Mouse (Mus musculus): ENCODE results near the gene Pfdn4. TPM values are rescaled to one million over a fixed set of nuclear protein-coding genes. Genes with fewer than 3 reads are reported as not detected.

Gene Pfdn4
- polyA plus RNA-seq, 1 experiment from 2014 or later: 18.1 TPM

- Histone ChIP-seq H3K27ac (ENCODE audit: low read length) (no peak overlapping the region), H3K27me3 (ENCODE audit: control insufficient read depth, insufficient read depth, low read depth, low read length) (no peaks in the 10 kb centered on the region), H3K36me3 (ENCODE audit: control insufficient read depth, insufficient read depth) (no peaks in the 10 kb centered on the region), H3K4me2 (ENCODE audit: low read depth, low read length) (no peak overlapping the region), H3K9ac (ENCODE audit: low read depth, low read length) (no peak overlapping the region), H3K4me3 (ENCODE audit: low read depth, low read length) (no peak overlapping the region), H3K4me1 (ENCODE audit: control insufficient read depth, low read depth, low read length) (no peaks in the 10 kb centered on the region), H3K9me3 (replicated peaks; ENCODE audit: control insufficient read depth, low read length) (no peaks in the 10 kb centered on the region)
- ATAC-seq (ENCODE audit: low read depth): no peak
These were observed 28.2 kb upstream of the Pfdn4 start for GRCm38 (mm10) chr2:170468009-170468408.

- no peak overlapping the region for H3K27ac ChIP-seq (ENCODE audit: low read length)
- no peaks in the 10 kb centered on the region for H3K36me3 ChIP-seq (ENCODE audit: control insufficient read depth, insufficient read depth)
- H3K9me3 ChIP-seq (replicated peaks; ENCODE audit: control insufficient read depth, low read length): no peaks in the 10 kb centered on the region
- no peak overlapping the region for H3K9ac ChIP-seq (ENCODE audit: low read depth, low read length)
- WGBS (ENCODE audit: insufficient replicate concordance): 6% methylated on average over 10 of the region's 10 CpGs
- H3K4me3 ChIP-seq (ENCODE audit: low read depth, low read length): no peak overlapping the region
- no peaks in the 10 kb centered on the region for H3K4me1 ChIP-seq (ENCODE audit: control insufficient read depth, low read depth, low read length)
- H3K27me3 ChIP-seq (ENCODE audit: control insufficient read depth, insufficient read depth, low read depth, low read length): no peaks in the 10 kb centered on the region
- H3K4me2 ChIP-seq (ENCODE audit: low read depth, low read length): no peak overlapping the region
- no peak for ATAC-seq (ENCODE audit: low read depth)
These were observed 26.5 kb upstream of the Pfdn4 start for GRCm38 (mm10) chr2:170469616-170470308.

DNA sequence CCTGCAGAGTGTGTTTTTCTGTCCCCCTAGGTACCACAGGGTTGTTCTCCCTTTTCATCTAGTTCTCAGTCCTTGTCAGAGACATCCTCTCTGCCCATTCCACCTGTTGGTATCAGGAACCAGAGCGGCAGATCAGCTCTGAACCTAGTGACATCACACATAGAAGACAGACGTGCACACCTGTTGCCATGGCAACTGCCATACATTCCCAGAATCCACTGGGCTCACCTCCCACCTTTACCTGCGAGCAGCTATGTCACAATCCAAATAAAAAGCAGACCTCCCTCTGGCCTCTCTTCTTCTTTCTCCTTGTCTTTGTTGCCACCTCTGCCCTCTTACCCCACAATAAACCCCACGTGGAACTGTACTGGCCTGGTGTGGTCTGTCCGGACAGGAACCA is 25.6 kb upstream of the Pfdn4 start:
- Histone ChIP-seq H3K4me3 (ENCODE audit: low read depth, low read length) (no peak overlapping the region), H3K36me3 (ENCODE audit: control insufficient read depth, insufficient read depth) (no peaks in the 10 kb centered on the region), H3K9ac (ENCODE audit: low read depth, low read length) (no peak overlapping the region), H3K4me2 (ENCODE audit: low read depth, low read length) (no peak overlapping the region), H3K9me3 (replicated peaks; ENCODE audit: control insufficient read depth, low read length) (no peaks in the 10 kb centered on the region), H3K27ac (ENCODE audit: low read length) (no peak overlapping the region), H3K4me1 (ENCODE audit: control insufficient read depth, low read depth, low read length) (no peaks in the 10 kb centered on the region), H3K27me3 (ENCODE audit: control insufficient read depth, insufficient read depth, low read depth, low read length) (no peaks in the 10 kb centered on the region)
- ATAC-seq (ENCODE audit: low read depth): no peak
- 41% methylated on average over 5 of the region's 5 CpGs for WGBS (ENCODE audit: insufficient replicate concordance)

- no peak overlapping the region for H3K9ac ChIP-seq (ENCODE audit: low read depth, low read length)
- no peaks in the 10 kb centered on the region for H3K36me3 ChIP-seq (ENCODE audit: control insufficient read depth, insufficient read depth)
- H3K27ac ChIP-seq (ENCODE audit: low read length): no peak overlapping the region
- WGBS (ENCODE audit: insufficient replicate concordance): 75% methylated on average over 5 of the region's 5 CpGs
- no peaks in the 10 kb centered on the region for H3K9me3 ChIP-seq (replicated peaks; ENCODE audit: control insufficient read depth, low read length)
- H3K27me3 ChIP-seq (ENCODE audit: control insufficient read depth, insufficient read depth, low read depth, low read length): no peaks in the 10 kb centered on the region
- H3K4me1 ChIP-seq (ENCODE audit: control insufficient read depth, low read depth, low read length): no peaks in the 10 kb centered on the region
- no peak for ATAC-seq (ENCODE audit: low read depth)
- no peak overlapping the region for H3K4me2 ChIP-seq (ENCODE audit: low read depth, low read length)
- no peak overlapping the region for H3K4me3 ChIP-seq (ENCODE audit: low read depth, low read length)
These were observed 22.1 kb upstream of the Pfdn4 start for GRCm38 (mm10) chr2:170474125-170474524.

DNA sequence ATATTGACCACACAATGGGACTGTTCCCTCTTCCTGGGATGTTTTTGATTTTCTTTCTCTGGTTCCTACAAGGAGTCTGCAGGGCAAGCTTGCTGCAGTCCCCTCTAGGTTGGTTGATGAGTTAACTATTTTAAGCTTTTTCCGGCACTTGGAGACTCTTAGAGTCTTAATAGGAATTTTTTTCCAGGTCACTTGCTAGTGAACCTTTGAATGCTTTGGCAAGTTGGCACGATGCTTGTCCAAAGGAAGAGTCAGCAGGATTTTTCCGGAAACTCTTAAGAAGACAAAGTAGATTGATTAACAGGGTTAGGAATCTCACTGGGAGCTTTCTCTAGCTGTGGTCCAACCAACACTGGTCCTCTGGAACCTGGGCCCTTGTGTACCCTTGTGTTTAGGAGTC is 21.1 kb upstream of the Pfdn4 start:
- no peaks in the 10 kb centered on the region for H3K36me3 ChIP-seq (ENCODE audit: control insufficient read depth, insufficient read depth)
- no peak overlapping the region for H3K4me2 ChIP-seq (ENCODE audit: low read depth, low read length)
- H3K9me3 ChIP-seq (replicated peaks; ENCODE audit: control insufficient read depth, low read length): no peaks in the 10 kb centered on the region
- no peak overlapping the region for H3K27ac ChIP-seq (ENCODE audit: low read length)
- no peaks in the 10 kb centered on the region for H3K4me1 ChIP-seq (ENCODE audit: control insufficient read depth, low read depth, low read length)
- no peak overlapping the region for H3K9ac ChIP-seq (ENCODE audit: low read depth, low read length)
- H3K27me3 ChIP-seq (ENCODE audit: control insufficient read depth, insufficient read depth, low read depth, low read length): no peaks in the 10 kb centered on the region
- H3K4me3 ChIP-seq (ENCODE audit: low read depth, low read length): no peak overlapping the region
- 65% methylated on average over 3 of the region's 3 CpGs for WGBS (ENCODE audit: insufficient replicate concordance)
- no peak for ATAC-seq (ENCODE audit: low read depth)

- no peak overlapping the region for H3K27ac ChIP-seq (ENCODE audit: low read length)
- H3K4me2 ChIP-seq (ENCODE audit: low read depth, low read length): no peak overlapping the region
- 58% methylated on average over 11 of the region's 11 CpGs for WGBS (ENCODE audit: insufficient replicate concordance)
- no peak overlapping the region for H3K4me3 ChIP-seq (ENCODE audit: low read depth, low read length)
- H3K9me3 ChIP-seq (replicated peaks; ENCODE audit: control insufficient read depth, low read length): no peaks in the 10 kb centered on the region
- no peaks in the 10 kb centered on the region for H3K36me3 ChIP-seq (ENCODE audit: control insufficient read depth, insufficient read depth)
- ATAC-seq (ENCODE audit: low read depth): no peak
- H3K9ac ChIP-seq (ENCODE audit: low read depth, low read length): no peak overlapping the region
- H3K27me3 ChIP-seq (ENCODE audit: control insufficient read depth, insufficient read depth, low read depth, low read length): no peaks in the 10 kb centered on the region
- no peaks in the 10 kb centered on the region for H3K4me1 ChIP-seq (ENCODE audit: control insufficient read depth, low read depth, low read length)
These were observed 20.0 kb upstream of the Pfdn4 start for GRCm38 (mm10) chr2:170476215-170476614.

DNA sequence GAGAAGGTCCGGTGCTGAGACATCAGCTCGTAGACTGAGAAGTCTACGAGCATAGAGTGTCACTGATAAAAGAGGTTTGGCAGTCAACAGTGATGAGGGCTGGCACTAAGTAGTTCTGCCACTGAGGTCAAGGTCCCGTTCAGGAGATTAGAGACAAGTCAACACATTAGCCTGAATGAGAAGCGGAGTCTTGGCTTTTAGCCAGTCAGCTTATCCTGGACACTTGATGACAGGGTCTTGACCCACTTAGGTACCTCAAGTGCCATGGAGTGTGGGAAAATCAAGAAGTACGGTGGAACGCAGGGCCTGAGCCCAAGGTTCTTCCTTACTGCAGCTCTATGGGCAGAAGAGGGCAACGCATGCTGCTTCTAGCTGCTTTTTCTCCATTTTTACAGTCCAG is 19.6 kb upstream of the Pfdn4 start:
- Histone ChIP-seq H3K4me3 (ENCODE audit: low read depth, low read length) (no peak overlapping the region), H3K27ac (ENCODE audit: low read length) (no peak overlapping the region), H3K4me2 (ENCODE audit: low read depth, low read length) (no peak overlapping the region), H3K9me3 (replicated peaks; ENCODE audit: control insufficient read depth, low read length) (no peaks in the 10 kb centered on the region), H3K27me3 (ENCODE audit: control insufficient read depth, insufficient read depth, low read depth, low read length) (no peaks in the 10 kb centered on the region), H3K9ac (ENCODE audit: low read depth, low read length) (no peak overlapping the region), H3K4me1 (ENCODE audit: control insufficient read depth, low read depth, low read length) (no peaks in the 10 kb centered on the region), H3K36me3 (ENCODE audit: control insufficient read depth, insufficient read depth) (no peaks in the 10 kb centered on the region)
- WGBS (ENCODE audit: insufficient replicate concordance): 74% methylated on average over 8 of the region's 8 CpGs
- ATAC-seq (ENCODE audit: low read depth): no peak

DNA sequence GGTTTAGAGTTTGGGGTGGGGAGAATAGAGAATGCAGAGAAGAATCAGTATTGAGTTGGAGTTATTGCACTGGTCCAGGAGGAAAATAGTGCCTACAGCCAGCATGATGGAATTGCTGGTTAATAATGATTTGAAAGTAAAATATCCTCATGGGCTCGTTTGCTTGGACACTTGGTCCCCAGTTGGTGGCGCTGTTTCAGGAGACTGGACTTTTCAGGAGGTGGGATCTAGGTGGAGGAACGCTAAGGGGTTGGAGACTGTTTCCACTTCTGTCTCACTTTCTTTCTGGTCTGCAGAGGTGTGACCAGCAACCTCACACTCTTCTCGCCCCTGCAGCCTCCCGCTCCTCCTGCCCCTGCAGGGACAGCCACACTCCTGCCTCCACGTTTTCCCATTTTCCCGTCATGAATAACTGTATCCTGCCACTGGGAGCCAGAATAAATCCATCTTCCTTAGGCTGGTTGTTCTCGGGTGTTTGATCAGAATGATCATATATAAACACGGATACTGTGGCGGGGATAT is 14.1 kb upstream of the Pfdn4 start:
- H3K9ac ChIP-seq (ENCODE audit: low read depth, low read length): no peak overlapping the region
- H3K4me1 ChIP-seq (ENCODE audit: control insufficient read depth, low read depth, low read length): no peaks in the 10 kb centered on the region
- no peak overlapping the region for H3K4me2 ChIP-seq (ENCODE audit: low read depth, low read length)
- H3K27me3 ChIP-seq (ENCODE audit: control insufficient read depth, insufficient read depth, low read depth, low read length): no peaks in the 10 kb centered on the region
- WGBS (ENCODE audit: insufficient replicate concordance): 50% methylated on average over 10 of the region's 10 CpGs
- no peaks in the 10 kb centered on the region for H3K9me3 ChIP-seq (replicated peaks; ENCODE audit: control insufficient read depth, low read length)
- no peak overlapping the region for H3K4me3 ChIP-seq (ENCODE audit: low read depth, low read length)
- H3K36me3 ChIP-seq (ENCODE audit: control insufficient read depth, insufficient read depth): no peaks in the 10 kb centered on the region
- ATAC-seq (ENCODE audit: low read depth): no peak
- H3K27ac ChIP-seq (ENCODE audit: low read length): no peak overlapping the region

GRCm38 (mm10) chr2:170483914-170484313 is 12.3 kb upstream of the Pfdn4 start:
- no peak for ATAC-seq (ENCODE audit: low read depth)
- 56% methylated on average over 11 of the region's 11 CpGs for WGBS (ENCODE audit: insufficient replicate concordance)
- H3K4me1 ChIP-seq (ENCODE audit: control insufficient read depth, low read depth, low read length): no peaks in the 10 kb centered on the region
- no peaks in the 10 kb centered on the region for H3K27me3 ChIP-seq (ENCODE audit: control insufficient read depth, insufficient read depth, low read depth, low read length)
- H3K4me3 ChIP-seq (ENCODE audit: low read depth, low read length): no peak overlapping the region
- H3K36me3 ChIP-seq (ENCODE audit: control insufficient read depth, insufficient read depth): no peaks in the 10 kb centered on the region
- no peak overlapping the region for H3K4me2 ChIP-seq (ENCODE audit: low read depth, low read length)
- H3K27ac ChIP-seq (ENCODE audit: low read length): no peak overlapping the region
- H3K9me3 ChIP-seq (replicated peaks; ENCODE audit: control insufficient read depth, low read length): no peaks in the 10 kb centered on the region
- no peak overlapping the region for H3K9ac ChIP-seq (ENCODE audit: low read depth, low read length)
